Mouse (Mus musculus): ENCODE measurements around the gene Znhit3.

- TF ChIP-seq POLR2A (IDR thresholded peaks at IDR 0.05; ENCODE audit: low read depth, low read length) (no peak), CTCF (IDR thresholded peaks at IDR 0.05; ENCODE audit: borderline replicate concordance, insufficient read depth, low read length) (no peak)
Observed at GRCm38 (mm10) chr11:84891705-84892104, 24.5 kb downstream of the Znhit3 start.

Measured in embryonic fibroblast, embryonic 13.5 days (primary cell).